Mouse (Mus musculus) kidney, adult 18-20 months (tissue): ENCODE results near the gene Dusp6.
A peak's percentile ranks its signal among the peaks of the same experiment; 100 is the strongest.

Experiments
- DNase-seq: peaks from one replicate; pipeline ENCODE4 v3.0.0; 2021

The Dusp6 gene

GRCm38 (mm10) chr10:99274640-99275039, 11.6 kb downstream of the Dusp6 start:
- DNase-seq = peak; percentile 22

GRCm38 (mm10) chr10:99279067-99279880, 16.2 kb downstream of the Dusp6 start:
- DNase-seq = no peak

- DNase-seq = no peak
Observed at GRCm38 (mm10) chr10:99283981-99284385, 21.0 kb downstream of the Dusp6 start.

DNA sequence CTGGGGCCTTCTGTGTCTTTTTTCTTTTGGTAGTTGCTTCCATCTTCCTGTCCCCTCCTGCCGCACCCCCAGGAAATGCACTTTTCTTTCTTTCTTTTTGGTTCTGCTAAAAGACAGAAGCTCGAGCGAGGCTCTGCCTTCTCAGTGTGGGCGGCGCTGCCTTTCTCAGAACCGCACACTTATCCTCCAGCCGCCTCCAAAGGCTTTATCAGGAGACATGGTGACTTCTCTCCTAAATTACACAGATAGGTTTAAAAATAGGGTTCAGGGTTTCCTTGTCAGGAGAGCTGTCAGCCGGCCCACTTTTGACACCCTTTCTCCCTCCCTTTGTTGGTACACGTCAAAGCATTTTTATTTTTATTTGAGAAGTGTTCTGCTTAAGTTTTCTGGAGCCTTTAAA, 21.9 kb downstream of the Dusp6 start:
- no peak for DNase-seq

GRCm38 (mm10) chr10:99285759-99286158, 22.7 kb downstream of the Dusp6 start:
- peak; percentile 31 for DNase-seq

DNA sequence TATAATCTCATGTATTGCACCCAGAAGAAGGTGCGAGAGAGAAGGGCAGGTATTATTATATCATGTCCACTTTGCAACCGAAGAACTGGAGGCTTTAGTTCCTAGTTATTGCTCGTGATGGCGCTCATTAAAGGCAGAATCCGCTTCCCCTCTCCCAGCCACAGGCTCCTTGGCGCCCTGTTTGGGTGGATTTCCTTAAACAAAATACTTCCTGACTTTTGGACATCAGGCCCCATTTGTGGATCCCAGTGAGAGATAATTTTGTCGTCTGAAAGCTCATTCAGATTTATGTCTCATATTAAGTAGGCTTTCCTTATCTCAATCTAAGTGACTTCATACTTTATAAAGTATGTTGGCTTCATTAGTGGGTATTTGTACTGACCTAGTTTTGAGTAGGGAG, 23.2 kb downstream of the Dusp6 start:
- DNase-seq = peak; percentile 31

GRCm38 (mm10) chr10:99286787-99287186, 23.8 kb downstream of the Dusp6 start:
- DNase-seq = peak; percentile 16

GRCm38 (mm10) chr10:99287206-99287605, 24.2 kb downstream of the Dusp6 start:
- DNase-seq = no peak

- DNase-seq = no peak
Observed at GRCm38 (mm10) chr10:99289176-99289575, 26.1 kb downstream of the Dusp6 start.

GRCm38 (mm10) chr10:99293111-99293640, 30.1 kb downstream of the Dusp6 start:
- no peak for DNase-seq

GRCm38 (mm10) chr10:99297721-99298120, 34.7 kb downstream of the Dusp6 start:
- no peak for DNase-seq

DNA sequence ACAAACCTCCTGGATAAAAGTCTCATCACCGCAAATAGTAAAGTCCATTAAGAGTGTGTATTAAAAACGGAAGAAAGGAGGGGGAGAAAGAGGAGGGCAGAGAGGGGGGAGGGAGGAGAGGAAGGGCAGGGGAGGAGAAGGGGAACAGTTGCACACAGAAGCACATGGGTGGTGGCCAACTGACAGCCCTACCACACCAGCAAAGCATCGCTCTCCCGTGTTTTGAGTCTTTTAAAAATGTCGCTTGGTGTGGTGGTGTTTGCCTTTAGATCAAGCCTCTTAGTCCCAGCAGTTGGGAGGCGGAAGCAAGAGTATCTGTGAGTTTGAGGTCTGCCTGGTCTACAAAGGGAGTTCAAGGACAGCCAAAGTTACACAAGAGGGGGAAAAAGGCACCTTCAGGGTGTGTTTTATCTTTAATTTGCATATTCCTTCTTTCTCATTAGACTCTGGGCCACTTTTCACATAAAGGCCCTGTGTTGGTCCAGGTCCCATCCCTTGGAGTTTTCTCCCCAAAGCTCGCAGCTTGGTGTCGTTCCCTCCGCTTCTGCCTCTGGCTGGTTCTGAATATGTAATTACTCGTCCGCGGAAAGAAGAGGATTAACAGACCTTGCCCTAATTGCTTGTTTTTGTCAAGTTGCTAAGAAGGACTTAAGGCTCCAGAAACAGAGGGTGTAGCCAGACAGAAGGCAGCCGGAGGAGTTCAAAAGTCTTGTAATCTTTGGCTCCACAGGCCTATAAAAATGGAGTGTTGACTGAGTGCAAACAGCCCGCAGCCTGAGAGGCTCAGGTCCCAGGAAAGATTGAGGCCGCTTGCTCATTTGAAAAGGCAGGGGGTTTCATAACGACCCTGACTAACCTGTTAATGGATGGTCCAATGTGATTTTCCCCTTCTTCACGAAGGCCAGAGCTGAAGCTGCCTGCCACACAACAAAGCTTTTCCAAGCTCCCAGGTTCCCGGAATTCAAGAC, 35.6 kb downstream of the Dusp6 start:
- peak; percentile 20 for DNase-seq

DNA sequence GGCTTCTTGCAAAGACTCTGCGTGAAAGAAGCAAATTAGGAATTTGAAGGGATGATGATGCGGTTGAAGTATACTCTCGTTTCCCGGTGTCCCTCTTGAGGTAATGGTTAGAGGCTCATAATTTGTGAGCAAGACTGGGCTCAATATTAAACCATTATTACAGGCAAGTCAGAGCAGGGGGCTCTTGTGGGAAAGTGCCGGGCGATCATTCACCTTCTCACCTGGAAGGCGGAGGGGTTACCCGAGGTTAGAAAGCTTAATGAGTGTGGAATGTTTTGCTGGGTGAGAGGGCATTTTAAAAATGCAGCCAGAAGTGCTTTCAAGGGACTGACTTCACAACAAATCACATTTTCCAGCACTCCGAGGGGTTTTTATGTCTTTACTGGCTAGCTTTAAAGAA, 36.3 kb downstream of the Dusp6 start:
- DNase-seq = no peak

DNA sequence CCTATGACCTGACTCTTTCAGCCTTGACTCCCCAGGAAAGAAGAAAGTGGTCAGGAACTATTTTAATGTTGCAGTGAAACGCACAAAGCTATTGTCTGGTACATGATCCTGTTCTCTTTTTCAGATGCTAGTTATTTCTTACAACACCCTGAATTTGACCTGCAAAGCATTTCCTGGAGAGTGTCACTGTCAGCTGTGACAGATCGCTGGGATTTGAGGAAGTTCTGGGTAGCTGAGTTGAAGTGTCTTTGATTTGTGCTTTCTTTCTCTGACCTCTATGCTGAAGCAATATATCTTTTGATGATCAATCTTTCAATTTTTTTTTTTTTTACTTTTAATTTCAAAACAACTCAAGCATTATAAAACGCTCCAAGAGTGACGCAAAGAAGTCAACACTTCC, 39.0 kb downstream of the Dusp6 start:
- DNase-seq = peak; percentile 11

- no peak for DNase-seq
Observed at GRCm38 (mm10) chr10:99308837-99309236, 45.8 kb downstream of the Dusp6 start.

DNA sequence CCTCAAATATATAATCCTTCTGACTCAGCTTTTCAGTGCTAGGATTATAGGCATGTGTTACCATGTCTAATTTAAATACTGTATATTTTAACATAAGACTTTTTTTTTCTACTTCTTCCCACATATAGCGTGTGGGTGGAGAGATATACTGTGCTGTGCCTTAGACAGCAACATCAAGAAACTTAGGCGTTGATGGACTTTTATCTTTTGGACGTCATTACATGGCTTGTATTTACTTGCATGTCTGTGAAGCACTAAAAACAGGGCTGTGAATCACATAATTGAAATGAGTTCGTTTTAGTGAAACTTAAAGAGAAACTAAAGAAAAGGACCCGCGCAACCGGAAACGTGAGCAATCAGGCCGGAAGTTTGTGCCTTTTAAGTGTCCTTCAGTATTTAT, 46.6 kb downstream of the Dusp6 start:
- no peak for DNase-seq

DNA sequence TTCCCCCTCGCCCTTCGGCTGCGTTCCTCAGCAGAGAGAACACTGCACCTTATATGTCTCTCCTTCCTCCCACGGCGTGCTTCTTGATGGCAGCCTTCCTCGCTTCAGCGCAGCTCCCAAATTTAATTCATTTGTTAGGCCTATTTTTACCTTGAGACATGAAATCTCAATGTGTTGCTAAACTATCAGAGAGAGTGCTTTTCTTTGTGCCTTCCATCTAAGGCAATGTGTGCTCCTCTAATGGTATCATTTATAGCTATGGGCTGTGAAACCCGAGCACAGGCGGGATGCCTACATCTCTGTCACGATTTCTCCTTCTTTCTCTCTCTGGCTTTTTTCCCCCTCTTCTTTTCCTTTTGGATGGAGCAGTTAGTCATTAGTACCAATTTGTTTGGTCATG, 47.2 kb downstream of the Dusp6 start:
- no peak for DNase-seq

GRCm38 (mm10) chr10:99311956-99312355, 48.9 kb downstream of the Dusp6 start:
- DNase-seq = no peak

- DNase-seq = no peak
Observed at GRCm38 (mm10) chr10:99314366-99314765, 51.3 kb downstream of the Dusp6 start.

- no peak for DNase-seq
Observed at GRCm38 (mm10) chr10:99317057-99317456, 54.0 kb downstream of the Dusp6 start.
